Mouse (Mus musculus): ENCODE measurements around the gene Slc10a7. TPM values are rescaled to one million over a fixed set of nuclear protein-coding genes. Genes with fewer than 3 reads are reported as not detected.

Slc10a7 gene
- polyA plus RNA-seq, 1 experiment = 4.7 TPM

DNA sequence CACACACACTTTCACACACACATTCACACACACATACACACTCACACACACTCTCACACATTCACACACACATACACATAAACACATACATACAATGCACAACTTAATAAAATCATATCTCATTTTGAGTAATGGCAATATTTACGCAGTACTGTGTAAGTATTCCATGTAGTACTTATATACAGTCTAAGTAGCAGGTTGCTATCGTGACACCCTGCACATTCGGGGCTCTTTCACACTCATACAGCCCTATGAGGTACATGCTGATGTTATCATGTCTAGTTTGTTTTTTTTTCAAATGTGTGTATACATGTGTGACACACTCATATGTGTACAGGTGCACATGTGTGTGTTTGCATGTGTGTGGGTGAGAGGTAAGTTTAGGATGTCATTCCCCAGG lies 261.4 kb downstream of the Slc10a7 start:
- H3K4me3 ChIP-seq (replicated peaks; ENCODE audit: control insufficient read depth, low read depth, low read length) = no peak overlapping the region
- H3K4me1 ChIP-seq (ENCODE audit: control insufficient read depth, insufficient read depth, low read length) = no peaks in the 10 kb centered on the region; the same call in 1 of the 2 replicates
- TF ChIP-seq CTCF (IDR thresholded peaks at IDR 0.05; ENCODE audit: control insufficient read depth, insufficient read depth, low read length) (no peak), POLR2A (IDR thresholded peaks at IDR 0.05; ENCODE audit: borderline replicate concordance, control insufficient read depth, low read depth, low read length) (no peak)
- 84% methylated on average over 3 of the region's 3 CpGs for WGBS
- H3K27ac ChIP-seq (ENCODE audit: control insufficient read depth, insufficient read depth, low read depth, low read length, poor library complexity) = no peak overlapping the region

DNA sequence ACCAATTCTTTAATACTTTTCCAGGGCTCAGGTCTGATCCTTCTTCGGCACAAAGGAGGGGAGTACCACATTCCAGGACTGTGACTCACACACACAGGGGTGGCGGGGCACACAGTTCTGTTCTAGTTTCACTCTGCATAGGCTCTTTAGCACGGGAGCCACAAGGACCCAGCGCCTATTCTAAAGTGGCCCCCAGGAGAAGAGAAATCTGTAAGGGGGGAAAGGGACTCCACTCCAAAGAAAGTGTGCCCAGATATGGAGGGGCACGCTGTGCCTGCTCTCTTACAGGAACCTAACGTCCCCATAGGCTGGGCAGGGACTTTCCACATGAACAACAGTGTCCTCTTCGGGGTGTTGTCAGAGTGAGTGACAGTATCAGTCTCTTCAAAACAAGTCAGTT lies 262.1 kb downstream of the Slc10a7 start:
- TF ChIP-seq POLR2A (IDR thresholded peaks at IDR 0.05; ENCODE audit: borderline replicate concordance, control insufficient read depth, low read depth, low read length) (no peak), CTCF (IDR thresholded peaks at IDR 0.05; ENCODE audit: control insufficient read depth, insufficient read depth, low read length) (no peak)
- Histone ChIP-seq H3K4me1 (ENCODE audit: control insufficient read depth, insufficient read depth, low read length) (no peaks in the 10 kb centered on the region; the same call in 1 of the 2 replicates), H3K27ac (ENCODE audit: control insufficient read depth, insufficient read depth, low read depth, low read length, poor library complexity) (no peak overlapping the region), H3K4me3 (replicated peaks; ENCODE audit: control insufficient read depth, low read depth, low read length) (no peak overlapping the region)
- 66% methylated on average over 7 of the region's 7 CpGs for WGBS

DNA sequence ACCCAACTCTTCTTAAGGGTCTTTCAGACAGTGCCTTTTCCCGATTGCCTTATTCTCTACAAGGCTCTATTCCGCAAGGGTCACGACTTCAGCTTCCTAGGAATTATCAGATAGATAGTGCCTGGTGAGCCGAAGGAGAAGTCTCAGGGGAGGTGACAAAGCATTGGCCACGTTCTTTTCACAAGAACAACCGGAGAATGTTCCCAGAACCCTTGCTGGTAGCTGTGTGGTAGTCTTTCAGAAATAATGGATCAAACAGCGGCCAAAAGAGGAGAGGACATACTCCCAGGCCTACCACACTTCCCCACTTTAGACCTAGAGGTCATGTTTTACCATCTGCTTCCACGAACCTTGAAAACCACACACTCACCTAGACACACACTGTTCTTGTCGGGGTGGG lies 267.7 kb downstream of the Slc10a7 start:
- no peaks in the 10 kb centered on the region; the same call in 1 of the 2 replicates for H3K4me1 ChIP-seq (ENCODE audit: control insufficient read depth, insufficient read depth, low read length)
- WGBS = 84% methylated on average over 9 of the region's 9 CpGs
- TF ChIP-seq POLR2A (IDR thresholded peaks at IDR 0.05; ENCODE audit: borderline replicate concordance, control insufficient read depth, low read depth, low read length) = no peak
- TF ChIP-seq CTCF (IDR thresholded peaks at IDR 0.05; ENCODE audit: control insufficient read depth, insufficient read depth, low read length) = no peak
- no peak overlapping the region for H3K27ac ChIP-seq (ENCODE audit: control insufficient read depth, insufficient read depth, low read depth, low read length, poor library complexity)
- no peak overlapping the region for H3K4me3 ChIP-seq (replicated peaks; ENCODE audit: control insufficient read depth, low read depth, low read length)

Other genes with a start within 250 kb of the Slc10a7 start
- gene Pou4f2, start 72.7 kb upstream of the Slc10a7 start, polyA plus RNA-seq (2011; ENCODE audit: insufficient read depth, insufficient read length, low replicate concordance, missing spikeins) = 0.77 TPM in 1 of 2 replicates, not detected in the other
- gene Rbmxl1, start 448 bp upstream of the Slc10a7 start, polyA plus RNA-seq (2011; ENCODE audit: insufficient read depth, insufficient read length, low replicate concordance, missing spikeins) = 27.6 and 29.1 TPM in 2 replicates